In genomic region chr1:182461813-182462212, GRCm38 (mm10) we compare ENCODE assay signal across 8 mouse cellular contexts. TPM values are rescaled to one million over a fixed set of nuclear protein-coding genes. Genes with fewer than 3 reads are reported as not detected.
DNase-seq lines count a peak whose midpoint lies in the region; ATAC-seq lines count a peak whose summit lies in the region.

No protein-coding gene starts in this region.

- DNase-seq in adrenal gland, adult 2 months = peak; percentile 32
- DNase-seq in adrenal gland, adult 18-20 months (ENCODE audit: low spot score in 2 of 2) = no peak
- DNase-seq in right cerebral cortex, postnatal 10 days (ENCODE audit: low spot score in 2 of 2) = peak; percentile 69 to 73
- DNase-seq in right cerebral cortex, postnatal 36 days (ENCODE audit: low spot score in 2 of 2) = no peak
- peak; percentile 68 for DNase-seq in kidney, adult 18-20 months
- DNase-seq in lung, postnatal 36 days = peak; percentile 32
- no peak for DNase-seq in gastrocnemius, postnatal 10 days

- no peak for ATAC-seq in megakaryocyte, adult 5-6 weeks (ENCODE audit: poor library complexity, severe bottlenecking)

RNA-seq across cellular contexts. Expression of gene Trp53bp2, which starts 52.8 kb away (rescaled TPM):
- total RNA-seq in adrenal gland, adult 2 months (2021) = 10 to 100 TPM; 20.1 to 22.2 TPM
- 14.2 and 14.3 TPM in 2 replicates for polyA plus RNA-seq in adrenal gland, adult 2 months (2012; rRNA removed)
- total RNA-seq in adrenal gland, adult 18-20 months (2021) = 10 to 100 TPM; 17.5 to 20.2 TPM
- total RNA-seq in megakaryocyte, adult 5-6 weeks (2015) = 16.4 and 20.1 TPM in 2 replicates
- total RNA-seq in megakaryocyte, adult 5-6 weeks (2017) = 9.0 and 9.4 TPM in 2 replicates
- total RNA-seq in gastrocnemius, postnatal 10 days (2021) = 10 to 100 TPM; 14.2 to 14.5 TPM

RNA-seq across cellular contexts. Expression of gene Capn2, which starts 55.6 kb away (rescaled TPM):
- 100 to 1,000 TPM in 1 of 2 experiments, 10 to 100 TPM in 1; 67.7 to 105 TPM for total RNA-seq in adrenal gland, adult 2 months (2021)
- 25.9 and 34.3 TPM in 2 replicates for polyA plus RNA-seq in adrenal gland, adult 2 months (2012; rRNA removed)
- 100 to 1,000 TPM in 1 of 2 experiments, 10 to 100 TPM in 1; 63.1 to 122 TPM for total RNA-seq in adrenal gland, adult 18-20 months (2021)
- 108 and 122 TPM in 2 replicates for total RNA-seq in megakaryocyte, adult 5-6 weeks (2015)
- 174 and 241 TPM in 2 replicates for total RNA-seq in megakaryocyte, adult 5-6 weeks (2017)
- 10 to 100 TPM; 79.2 to 87.6 TPM for total RNA-seq in gastrocnemius, postnatal 10 days (2021)

Comparison
In these comparisons a context has a peak if more than half of its experiments do, and no peak if none do; other contexts are left out.
1. DNase-seq: peak in adrenal gland, adult 2 months (single experiment), right cerebral cortex, postnatal 10 days (2 of 2), kidney, adult 18-20 months (single experiment) and lung, postnatal 36 days (single experiment); none in adrenal gland, adult 18-20 months (0 of 2), right cerebral cortex, postnatal 36 days (0 of 2) and gastrocnemius, postnatal 10 days (single experiment).